Mouse (Mus musculus) left cerebral cortex, adult 2 months (tissue): ENCODE measurements around the gene Zfp526. TPM values are rescaled to one million over a fixed set of nuclear protein-coding genes. Genes with fewer than 3 reads are reported as not detected.
A peak's percentile ranks its signal among the peaks of the same experiment; 100 is the strongest.
"Not testable (repeated sequence)": the region's sequence is repeated elsewhere in the genome, so short reads cannot be mapped to it uniquely, and the experiment has no call there.

Source experiments
- DNase-seq, 2 experiments: peaks; one replicate each; pipeline ENCODE4 v3.0.0; 2021 to 2022; ENCODE audit warnings: low spot score in 2 of 2, mixed read lengths in 1 of 2; ENCODE audit errors: extremely low spot score in 1 of 2
- H3K27ac ChIP-seq: fragments of 200-600 bp; 2 replicates; pipeline ENCODE4 v1.8.1; 2022
- H3K4me3 ChIP-seq: fragments of 200-600 bp; 2 replicates; pipeline ENCODE4 v1.8.1; 2022
- CTCF ChIP-seq: fragments of 200-600 bp; IDR thresholded peaks from 2 replicates; pipeline ENCODE4 v1.8.1; 2022; ENCODE audit warnings: antibody characterized with exemption, mild to moderate bottlenecking, moderate library complexity
- intact Hi-C: fragments of 180-260 bp; cut with DNase I; formaldehyde crosslinking; loops from one replicate; pipeline ENCODE4 v1.15.1; 2025
- total RNA-seq, 2 experiments: library from RNA; stranded (reverse); gene quantifications; 2 replicates each; pipeline ENCODE4 v1.2.3; 2021

The Zfp526 gene
- total RNA-seq, 2 experiments from 2014 or later: 10.6 to 11.2 TPM

GRCm38 (mm10) chr7:25263968-25264870, 43.0 kb downstream of the Zfp526 start:
- DNase-seq: no peak
- Histone ChIP-seq H3K4me3 (no peak overlapping the region), H3K27ac (no peak overlapping the region)
- intact Hi-C loops: no loop called here
- TF ChIP-seq CTCF: no peak

GRCm38 (mm10) chr7:25265743-25266142, 44.5 kb downstream of the Zfp526 start:
- H3K27ac ChIP-seq, intact Hi-C loops, DNase-seq, H3K4me3 ChIP-seq: not testable (repeated sequence)

- no peak overlapping the region for H3K4me3 ChIP-seq
- DNase-seq: no peak
- intact Hi-C loops: no loop called here
- no peak for TF ChIP-seq CTCF
- H3K27ac ChIP-seq: no peak overlapping the region
Measured at GRCm38 (mm10) chr7:25266180-25266962, 45.1 kb downstream of the Zfp526 start.

- intact Hi-C loops: loop anchor here (1.0 kb wide), 1 partner anchor 15 kb away; no protein-coding TSS in a partner anchor
- no peak; the same call in 1 of the 2 replicates for TF ChIP-seq CTCF
- peak; percentile 97 to 98 for DNase-seq
- H3K27ac ChIP-seq: peak within 1 kb of the TSS; percentile 98
- H3K4me3 ChIP-seq: peak within 1 kb of the TSS; percentile 61
Measured at GRCm38 (mm10) chr7:25267301-25267750, 46.1 kb downstream of the Zfp526 start, which contains the start of gene Cic. Gene Cic, plus strand, starts transcription at chr7:25267704.

GRCm38 (mm10) chr7:25267751-25268463, 46.7 kb downstream of the Zfp526 start:
- H3K27ac ChIP-seq: peak overlapping the region; percentile 98
- H3K4me3 ChIP-seq: peak overlapping the region; percentile 61
- peak; percentile 97 to 100 for DNase-seq
- TF ChIP-seq CTCF: no peak
- intact Hi-C loops: loop anchor here (1.0 kb wide), 1 partner anchor 16 kb away; no protein-coding TSS in a partner anchor

GRCm38 (mm10) chr7:25268588-25268987, 47.4 kb downstream of the Zfp526 start:
- H3K27ac ChIP-seq: peak overlapping the region; percentile 89
- intact Hi-C loops: no loop called here
- no peak for DNase-seq

GRCm38 (mm10) chr7:25269029-25269428, 47.8 kb downstream of the Zfp526 start:
- Histone ChIP-seq H3K27ac (peak overlapping the region; percentile 89), H3K4me3 (peak overlapping the region; percentile 58)
- peak in 1 of 2 experiments; percentile 13 for DNase-seq
- TF ChIP-seq CTCF: no peak
- intact Hi-C loops: no loop called here

More at GRCm38 (mm10) chr7:25268588-25268987, 47.4 kb downstream of the Zfp526 start:
- TF ChIP-seq CTCF: no peak
- peak overlapping the region; percentile 58 for H3K4me3 ChIP-seq

- no peak for TF ChIP-seq CTCF
- peak overlapping the region; percentile 58 for H3K4me3 ChIP-seq
- DNase-seq: no peak
- H3K27ac ChIP-seq: peak overlapping the region; percentile 89; the same call in 1 of the 2 replicates
- intact Hi-C loops: no loop called here
Measured at GRCm38 (mm10) chr7:25269545-25270271, 48.5 kb downstream of the Zfp526 start.

- H3K4me3 ChIP-seq: no peak overlapping the region
- no peak for TF ChIP-seq CTCF
- no peak for DNase-seq
- intact Hi-C loops: no loop called here
- no peak overlapping the region for H3K27ac ChIP-seq
Measured at GRCm38 (mm10) chr7:25270652-25271633, 49.7 kb downstream of the Zfp526 start.
